Mouse (Mus musculus) testis, adult 2 months (tissue): Measurements from ENCODE around the gene Pla2g4e.

ENCODE experiments used
- CTCF ChIP-seq: fragments of 200-500 bp; IDR thresholded peaks from 2 replicates; pipeline ENCODE4 v1.5.1; 2012; ENCODE audit warnings: low read depth, mild to moderate bottlenecking, inconsistent platforms, low read length, moderate library complexity; ENCODE audit not compliant: control insufficient read depth, insufficient read depth, insufficient replicate concordance
- POLR2A ChIP-seq: fragments of 200-500 bp; IDR thresholded peaks from 2 replicates; pipeline ENCODE4 v1.6.1; 2012; ENCODE audit warnings: low read depth, mild to moderate bottlenecking, inconsistent platforms, low read length, moderate library complexity; ENCODE audit not compliant: control insufficient read depth

DNA sequence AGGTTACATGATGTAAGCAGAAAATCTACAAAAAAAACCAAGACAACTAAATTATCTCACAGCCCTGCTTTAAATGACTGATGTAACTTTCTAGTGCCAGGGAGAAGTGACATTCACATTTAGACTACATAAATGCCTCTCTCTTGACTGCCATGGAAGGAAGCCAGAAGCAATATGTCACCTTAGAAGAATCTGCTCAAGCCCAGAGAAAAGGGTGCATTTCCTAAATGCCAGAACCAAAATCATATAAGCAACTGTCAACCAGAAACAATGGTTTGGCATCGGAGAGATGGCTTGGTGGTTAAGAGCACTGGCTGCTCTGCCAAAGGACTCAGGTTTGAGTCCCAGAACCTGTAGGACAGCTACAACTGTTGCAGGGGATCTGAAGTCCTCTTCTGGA is 113.3 kb downstream of the Pla2g4e start:
- TF ChIP-seq POLR2A: no peak
- no peak for TF ChIP-seq CTCF
